Mouse (Mus musculus) layer of hippocampus, adult 11-12 months (tissue): ENCODE data around the gene Dpy19l3.

ENCODE experiments used
- DNase-seq: peaks from one replicate; pipeline ENCODE4 v3.0.0; 2022; ENCODE audit warnings: low spot score

The Dpy19l3 gene

DNA sequence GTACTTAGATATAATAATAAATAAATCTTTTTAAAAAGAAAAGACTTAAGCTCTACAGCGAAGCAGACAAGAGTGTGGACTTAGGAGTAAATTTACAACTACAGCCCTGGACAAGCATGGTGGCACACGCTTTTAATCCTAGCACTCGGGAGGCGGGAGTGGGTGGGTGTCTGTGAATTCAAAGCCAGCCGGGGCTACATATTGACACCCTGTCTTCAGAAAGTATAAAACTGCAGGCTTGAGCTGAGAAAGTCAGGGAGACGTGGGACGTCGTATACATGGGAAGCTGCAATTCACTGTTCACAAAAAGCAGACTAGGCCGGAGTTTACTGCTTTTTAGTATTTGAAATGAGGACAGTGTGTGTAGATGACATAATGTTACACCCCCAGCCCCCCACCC, 117.4 kb downstream of the Dpy19l3 start:
- DNase-seq = no peak

DNA sequence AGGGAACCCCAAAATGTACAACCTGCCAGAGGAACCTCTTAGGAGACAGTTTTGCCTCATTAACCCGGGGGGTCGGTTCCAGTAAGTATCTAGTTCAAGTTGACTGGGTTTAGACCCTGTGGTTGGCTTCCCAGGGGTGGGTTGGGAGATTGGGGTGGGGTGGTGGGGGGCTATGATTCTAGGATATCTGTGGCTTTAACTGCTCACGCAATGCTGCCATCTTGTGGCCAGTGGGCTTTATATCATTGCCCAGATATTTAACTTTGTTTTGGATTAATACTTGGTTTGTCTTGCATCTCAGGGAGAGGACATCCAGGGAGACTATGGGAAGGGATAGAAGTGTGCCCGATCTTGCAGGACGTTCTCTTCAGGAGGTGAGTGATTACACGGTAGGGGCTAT, 118.0 kb downstream of the Dpy19l3 start:
- DNase-seq = no peak
